Mouse (Mus musculus) ES-E14 (cell line): ENCODE results near the gene Cadm1. TPM values are rescaled to one million over a fixed set of nuclear protein-coding genes. Genes with fewer than 3 reads are reported as not detected.

Experiments used
- DNase-seq: peaks from one replicate; pipeline ENCODE4 v3.0.0-alpha.2; 2013; ENCODE audit warnings: low read depth, low spot score
- H3K27ac ChIP-seq: 2 replicates; pipeline ENCODE4 v1.5.1; 2012; ENCODE audit warnings: low read depth, mild to moderate bottlenecking, low read length, moderate library complexity, mixed read lengths; ENCODE audit not compliant: poor library complexity, insufficient read depth, severe bottlenecking
- H3K36me3 ChIP-seq: 2 replicates; pipeline ENCODE4 v1.6.1; 2012; ENCODE audit warnings: mild to moderate bottlenecking, low read length, moderate library complexity, mixed read lengths; ENCODE audit not compliant: control insufficient read depth, poor library complexity, insufficient read depth, severe bottlenecking
- H3K4me1 ChIP-seq, 2 experiments: fragments of 150-350 bp in 1 of 2; sonication (generic) in 1 of 2; 2 replicates each; pipeline ENCODE4 v1.6.1; 2012; ENCODE audit warnings: low read length in 2 of 2, mild to moderate bottlenecking in 1 of 2, mixed read lengths in 1 of 2; ENCODE audit not compliant: control insufficient read depth in 2 of 2, insufficient read depth in 2 of 2, poor library complexity in 1 of 2
- H3K4me3 ChIP-seq, 2 experiments: fragments of 150-350 bp in 1 of 2; sonication (generic) in 1 of 2; 2 replicates each; pipeline ENCODE4 v1.5.1; 2012; ENCODE audit warnings: low read length in 2 of 2, low read depth in 1 of 2, mild to moderate bottlenecking in 1 of 2, mixed read lengths in 1 of 2; ENCODE audit not compliant: insufficient read depth in 1 of 2, poor library complexity in 1 of 2, severe bottlenecking in 1 of 2
- H3K9ac ChIP-seq: 2 replicates; pipeline ENCODE4 v1.6.1; 2012; ENCODE audit warnings: low read depth, mild to moderate bottlenecking, low read length, mixed read lengths; ENCODE audit not compliant: poor library complexity, insufficient read depth, severe bottlenecking
- H3K9me3 ChIP-seq: fragments of 150-350 bp; sonication (generic); 2 replicates; pipeline ENCODE4 v1.6.1; 2012; ENCODE audit warnings: low read depth, mild to moderate bottlenecking, low read length; ENCODE audit not compliant: control insufficient read depth, insufficient read depth
- CHD2 ChIP-seq: IDR thresholded peaks from 2 replicates; pipeline ENCODE4 v1.6.1; 2014; ENCODE audit warnings: mild to moderate bottlenecking, low read depth, low read length, inconsistent platforms
- HCFC1 ChIP-seq: IDR thresholded peaks from 2 replicates; pipeline ENCODE4 v1.6.1; 2012; ENCODE audit warnings: low read length, inconsistent platforms, borderline replicate concordance; ENCODE audit not compliant: insufficient read depth
- MAFK ChIP-seq: IDR thresholded peaks from 2 replicates; pipeline ENCODE4 v1.6.1; 2014; ENCODE audit warnings: mild to moderate bottlenecking, low read depth, low read length, inconsistent platforms; ENCODE audit not compliant: insufficient read depth
- ZC3H11A ChIP-seq: IDR thresholded peaks from 2 replicates; pipeline ENCODE4 v1.6.1; 2012; ENCODE audit warnings: low read depth, mild to moderate bottlenecking, inconsistent platforms, low read length, borderline replicate concordance
- ZNF384 ChIP-seq: IDR thresholded peaks from 2 replicates; pipeline ENCODE4 v1.6.1; 2012; ENCODE audit warnings: low read depth, low read length, inconsistent platforms
- in situ Hi-C, 2 experiments: fragments of 600-800 bp; cut with MboI; formaldehyde crosslinking; loops; one replicate each; pipeline ENCODE4 v1.15.1; 2025; ENCODE audit warnings: low sequenced_read_pairs in 2 of 2, inconsistent platforms in 1 of 2; ENCODE audit not compliant: unreplicated experiment in 2 of 2
- total RNA-seq: library from RNA; depleted of rRNA; stranded (reverse); fragments of 300-350 nt; gene quantifications from 2 replicates; pipeline ENCODE4 v1.2.3, GENCODE M21; 2012

The Cadm1 gene
- total RNA-seq, 1 experiment: 78.7 TPM

DNA sequence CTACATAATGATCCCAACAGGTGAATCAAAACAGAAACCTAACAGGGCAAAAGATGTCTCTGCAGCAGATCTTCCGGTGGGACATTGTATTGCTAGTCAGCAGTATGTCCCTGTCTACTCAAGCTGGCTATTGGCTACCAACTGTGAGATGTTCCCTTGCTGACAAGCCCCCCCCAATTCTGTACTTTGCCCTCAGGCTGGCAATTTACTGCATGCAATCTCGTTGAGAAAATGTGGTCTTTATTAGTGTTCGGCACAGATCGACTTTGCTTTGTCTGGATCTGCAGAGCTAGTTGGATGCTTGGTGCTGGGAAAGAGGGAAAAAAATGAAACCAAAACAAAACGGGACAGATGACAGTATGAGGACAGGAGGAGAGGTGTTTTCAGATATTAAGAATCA is 222.5 kb downstream of the Cadm1 start:
- TF ChIP-seq ZNF384 (no peak), CHD2 (no peak), HCFC1 (no peak), ZC3H11A (no peak)
- H3K4me1 ChIP-seq: peaks cover 3% of the 10 kb centered on the region in 2 experiments; a peak in 1 of 4 replicates

DNA sequence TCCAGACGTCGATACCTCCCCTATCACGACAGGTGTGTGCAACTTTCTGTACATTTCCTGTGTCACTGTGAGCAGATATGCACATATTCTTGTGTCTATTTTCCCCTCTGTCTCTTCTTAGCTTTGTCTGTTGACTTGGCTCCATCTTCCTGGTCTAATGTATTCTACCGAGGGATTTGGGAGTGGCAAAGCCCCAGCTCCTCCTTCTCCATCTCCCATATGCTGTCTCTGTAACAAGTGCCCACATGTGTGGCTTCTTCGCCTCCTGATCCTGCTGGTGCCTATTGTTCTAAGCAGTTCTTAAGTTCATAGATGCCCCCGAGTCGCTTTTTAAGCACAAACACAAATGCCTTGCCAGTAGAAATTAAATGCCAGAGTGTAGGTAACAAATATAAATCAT is 223.2 kb downstream of the Cadm1 start:
- in situ Hi-C loops: no loop called here
- H3K36me3 ChIP-seq: no peaks in the 10 kb centered on the region
- no peaks in the 10 kb centered on the region for H3K9me3 ChIP-seq
- DNase-seq: no peak
- H3K4me3 ChIP-seq: no peak overlapping the region
- H3K27ac ChIP-seq: no peak overlapping the region
- no peak for TF ChIP-seq ZNF384
- no peak for TF ChIP-seq MAFK
- no peak for TF ChIP-seq HCFC1
- TF ChIP-seq ZC3H11A: no peak
- TF ChIP-seq CHD2: no peak
- peaks cover 3% of the 10 kb centered on the region in 2 experiments; a peak in 1 of 4 replicates for H3K4me1 ChIP-seq
- no peak overlapping the region for H3K9ac ChIP-seq

More for the DNA sequence above, 222.5 kb downstream of the Cadm1 start:
- H3K27ac ChIP-seq: no peak overlapping the region
- H3K4me3 ChIP-seq: no peak overlapping the region
- no peak for DNase-seq
- in situ Hi-C loops: no loop called here
- no peak overlapping the region for H3K9ac ChIP-seq
- no peaks in the 10 kb centered on the region for H3K9me3 ChIP-seq
- no peaks in the 10 kb centered on the region for H3K36me3 ChIP-seq

DNA sequence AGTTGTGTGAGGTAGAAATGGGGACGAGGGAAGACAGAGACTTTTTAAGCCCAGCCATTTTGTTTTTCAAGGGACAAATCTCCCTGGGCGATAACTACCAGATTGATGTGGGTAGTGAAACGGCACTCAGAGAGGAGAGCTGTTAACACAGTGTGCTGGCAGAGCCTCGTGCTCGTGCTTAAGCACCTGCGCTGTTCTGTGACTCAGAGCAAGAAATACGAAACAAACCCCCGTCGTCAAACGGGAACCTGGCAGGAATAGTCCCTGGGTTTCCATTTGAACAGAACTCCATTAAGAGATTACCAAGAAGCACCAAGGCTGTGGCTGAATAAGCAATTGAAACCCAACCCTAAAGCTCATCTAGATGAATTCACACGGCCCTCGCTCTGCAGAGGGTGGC is 225.1 kb downstream of the Cadm1 start:
- TF ChIP-seq MAFK (no peak), CHD2 (no peak), HCFC1 (no peak), ZC3H11A (no peak), ZNF384 (no peak)
- Histone ChIP-seq H3K27ac (no peak overlapping the region), H3K4me3 (no peak overlapping the region), H3K4me1 (peaks cover 3% of the 10 kb centered on the region in 2 experiments; a peak in 1 of 4 replicates), H3K9ac (no peak overlapping the region), H3K36me3 (no peaks in the 10 kb centered on the region), H3K9me3 (no peaks in the 10 kb centered on the region)
- in situ Hi-C loops: no loop called here
- DNase-seq: no peak

DNA sequence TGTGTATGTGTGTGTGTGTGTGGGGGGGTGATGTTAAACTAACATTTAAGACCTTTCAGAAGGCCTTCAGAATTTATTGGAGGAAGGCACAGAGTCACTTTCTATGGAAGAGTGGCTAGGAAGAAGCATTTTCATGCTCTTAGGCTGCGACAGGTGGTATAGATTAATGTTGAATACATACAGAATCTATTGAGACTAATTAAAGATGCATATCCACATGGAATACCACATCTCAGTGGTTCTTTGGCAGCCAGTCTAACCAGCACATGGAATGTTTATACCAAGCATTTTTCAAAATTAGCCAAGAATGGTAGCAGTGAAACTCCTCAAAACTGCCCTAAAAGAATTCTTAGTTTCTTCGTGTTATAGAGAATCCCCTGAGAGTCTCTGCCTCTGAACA is 227.8 kb downstream of the Cadm1 start:
- peaks cover 3% of the 10 kb centered on the region in 2 experiments; a peak in 1 of 4 replicates for H3K4me1 ChIP-seq
- H3K27ac ChIP-seq: no peak overlapping the region
- in situ Hi-C loops: no loop called here

DNA sequence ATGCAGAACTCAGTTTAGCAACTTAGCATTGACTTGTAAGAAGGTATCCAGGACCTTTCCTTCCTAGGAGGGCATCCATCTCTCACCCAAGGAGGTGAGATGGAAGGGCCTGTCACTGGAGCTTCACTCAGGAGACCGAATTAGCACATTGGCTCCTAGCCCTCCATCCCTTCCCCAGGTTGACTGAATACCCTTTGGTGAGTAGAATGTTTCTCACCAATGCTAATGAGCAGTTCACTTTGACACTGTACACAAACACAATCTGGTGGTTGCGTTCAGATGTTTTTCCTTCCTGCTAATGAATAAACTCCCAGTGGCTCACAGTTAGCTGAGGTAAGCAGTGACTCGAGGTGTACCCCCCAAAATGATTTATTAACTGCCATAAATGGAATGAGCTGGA is 228.3 kb downstream of the Cadm1 start:
- in situ Hi-C loops: no loop called here
- TF ChIP-seq MAFK (no peak), ZC3H11A (no peak), HCFC1 (no peak), ZNF384 (no peak), CHD2 (no peak)
- DNase-seq: no peak
- H3K4me1 ChIP-seq: peaks cover 3% of the 10 kb centered on the region in 2 experiments; a peak in 1 of 4 replicates
- H3K27ac ChIP-seq: no peak overlapping the region
- no peak overlapping the region for H3K4me3 ChIP-seq
- no peaks in the 10 kb centered on the region for H3K9me3 ChIP-seq
- no peak overlapping the region for H3K9ac ChIP-seq
- no peaks in the 10 kb centered on the region for H3K36me3 ChIP-seq

More for the DNA sequence above, 227.8 kb downstream of the Cadm1 start:
- Histone ChIP-seq H3K9ac (no peak overlapping the region), H3K36me3 (no peaks in the 10 kb centered on the region), H3K9me3 (no peaks in the 10 kb centered on the region), H3K4me3 (no peak overlapping the region)
- TF ChIP-seq MAFK: no peak
- TF ChIP-seq ZC3H11A: no peak
- TF ChIP-seq CHD2: no peak
- no peak for TF ChIP-seq HCFC1
- TF ChIP-seq ZNF384: no peak
- no peak for DNase-seq
